Mouse (Mus musculus): Measurements from ENCODE around the gene Fam167b. TPM values are rescaled to one million over a fixed set of nuclear protein-coding genes. Genes with fewer than 3 reads are reported as not detected.
"Not testable (repeated sequence)": the region's sequence is repeated elsewhere in the genome, so short reads cannot be mapped to it uniquely, and the experiment has no call there.

Fam167b gene
- polyA plus RNA-seq, 1 experiment from 2014 or later = not detected

- Histone ChIP-seq H3K79me2 (ENCODE audit: inconsistent target) (no peaks in the 10 kb centered on the region), H3K36me3 (ENCODE audit: inconsistent target) (no peaks in the 10 kb centered on the region), H3K4me3 (ENCODE audit: inconsistent target) (no peak overlapping the region), H3K27ac (no peak overlapping the region)
- WGBS (ENCODE audit: missing documents) = 66% methylated on average over 12 of the region's 12 CpGs
Measured at GRCm38 (mm10) chr4:129558321-129558955, 19.9 kb downstream of the Fam167b start.

GRCm38 (mm10) chr4:129557256-129557808 is 21.0 kb downstream of the Fam167b start:
- H3K36me3 ChIP-seq (ENCODE audit: inconsistent target) = no peaks in the 10 kb centered on the region
- no peak overlapping the region for H3K27ac ChIP-seq
- H3K4me3 ChIP-seq (ENCODE audit: inconsistent target) = no peak overlapping the region
- 97% methylated on average over 9 of the region's 9 CpGs for WGBS (ENCODE audit: missing documents)
- no peaks in the 10 kb centered on the region for H3K79me2 ChIP-seq (ENCODE audit: inconsistent target)

GRCm38 (mm10) chr4:129556532-129557223 is 21.7 kb downstream of the Fam167b start:
- 9% methylated on average over 33 of the region's 33 CpGs for WGBS (ENCODE audit: missing documents)
- Histone ChIP-seq H3K4me3 (ENCODE audit: inconsistent target) (peak overlapping the region; percentile 40), H3K79me2 (ENCODE audit: inconsistent target) (no peaks in the 10 kb centered on the region), H3K36me3 (ENCODE audit: inconsistent target) (no peaks in the 10 kb centered on the region), H3K27ac (peak overlapping the region; percentile 37)

- Histone ChIP-seq H3K4me3 (ENCODE audit: inconsistent target) (peak overlapping the region; percentile 40), H3K79me2 (ENCODE audit: inconsistent target) (no peaks in the 10 kb centered on the region), H3K27ac (no peak overlapping the region), H3K36me3 (ENCODE audit: inconsistent target) (no peaks in the 10 kb centered on the region)
- WGBS (ENCODE audit: missing documents) = under 1% methylated on average over 24 of the region's 24 CpGs
Measured at GRCm38 (mm10) chr4:129555862-129556531, 22.4 kb downstream of the Fam167b start.

GRCm38 (mm10) chr4:129555421-129555861 is 22.9 kb downstream of the Fam167b start:
- WGBS (ENCODE audit: missing documents) = 4% methylated on average over 16 of the region's 16 CpGs
- H3K79me2 ChIP-seq (ENCODE audit: inconsistent target) = no peaks in the 10 kb centered on the region
- H3K36me3 ChIP-seq (ENCODE audit: inconsistent target) = no peaks in the 10 kb centered on the region
- H3K27ac ChIP-seq = no peak overlapping the region
- peak overlapping the region; percentile 40 for H3K4me3 ChIP-seq (ENCODE audit: inconsistent target)

- H3K79me2 ChIP-seq (ENCODE audit: inconsistent target); H3K4me3 ChIP-seq (ENCODE audit: inconsistent target); H3K36me3 ChIP-seq (ENCODE audit: inconsistent target); H3K27ac ChIP-seq: not testable (repeated sequence)
- 72% methylated on average over 4 of the region's 6 CpGs for WGBS (ENCODE audit: missing documents)
Measured at GRCm38 (mm10) chr4:129554512-129554911, 23.8 kb downstream of the Fam167b start.

GRCm38 (mm10) chr4:129550295-129550694 is 28.1 kb downstream of the Fam167b start:
- 92% methylated on average over 1 of the region's 1 CpGs for WGBS (ENCODE audit: missing documents)
- Histone ChIP-seq H3K27ac (no peak overlapping the region), H3K79me2 (ENCODE audit: inconsistent target) (no peaks in the 10 kb centered on the region), H3K4me3 (ENCODE audit: inconsistent target) (no peak overlapping the region), H3K36me3 (ENCODE audit: inconsistent target) (no peaks in the 10 kb centered on the region)

GRCm38 (mm10) chr4:129549306-129549705 is 29.0 kb downstream of the Fam167b start:
- no peak overlapping the region for H3K27ac ChIP-seq
- H3K79me2 ChIP-seq (ENCODE audit: inconsistent target) = no peaks in the 10 kb centered on the region
- no peaks in the 10 kb centered on the region for H3K36me3 ChIP-seq (ENCODE audit: inconsistent target)
- WGBS (ENCODE audit: missing documents) = 78% methylated on average over 2 of the region's 2 CpGs
- H3K4me3 ChIP-seq (ENCODE audit: inconsistent target) = no peak overlapping the region

GRCm38 (mm10) chr4:129547631-129548030 is 30.7 kb downstream of the Fam167b start:
- WGBS (ENCODE audit: missing documents) = 87% methylated on average over 4 of the region's 4 CpGs
- H3K36me3 ChIP-seq (ENCODE audit: inconsistent target); H3K4me3 ChIP-seq (ENCODE audit: inconsistent target); H3K79me2 ChIP-seq (ENCODE audit: inconsistent target); H3K27ac ChIP-seq: not testable (repeated sequence)

- WGBS (ENCODE audit: missing documents) = 98% methylated on average over 4 of the region's 4 CpGs
- peaks cover 33% of the 10 kb centered on the region for H3K79me2 ChIP-seq (ENCODE audit: inconsistent target)
- no peak overlapping the region for H3K27ac ChIP-seq
- no peaks in the 10 kb centered on the region for H3K36me3 ChIP-seq (ENCODE audit: inconsistent target)
- no peak overlapping the region for H3K4me3 ChIP-seq (ENCODE audit: inconsistent target)
Measured at GRCm38 (mm10) chr4:129544106-129544505, 34.2 kb downstream of the Fam167b start.

GRCm38 (mm10) chr4:129542592-129543141 is 35.7 kb downstream of the Fam167b start, which contains the start of gene Hdac1:
Gene Hdac1 (minus strand): TSS chr4:129542713.
- Histone ChIP-seq H3K27ac (peak within 1 kb of the TSS; percentile 69), H3K4me3 (ENCODE audit: inconsistent target) (peak within 1 kb of the TSS; percentile 96), H3K79me2 (ENCODE audit: inconsistent target) (peaks cover 48% of the 10 kb centered on the region), H3K36me3 (ENCODE audit: inconsistent target) (no peaks in the 10 kb centered on the region)
- under 1% methylated on average over 45 of the region's 46 CpGs for WGBS (ENCODE audit: missing documents)

- H3K36me3 ChIP-seq (ENCODE audit: inconsistent target) = no peaks in the 10 kb centered on the region
- H3K4me3 ChIP-seq (ENCODE audit: inconsistent target) = peak overlapping the region; percentile 96
- peaks cover 54% of the 10 kb centered on the region for H3K79me2 ChIP-seq (ENCODE audit: inconsistent target)
- under 1% methylated on average over 28 of the region's 30 CpGs for WGBS (ENCODE audit: missing documents)
- peak overlapping the region; percentile 63 for H3K27ac ChIP-seq
Measured at GRCm38 (mm10) chr4:129541868-129542591, 36.3 kb downstream of the Fam167b start.

- 98% methylated on average over 5 of the region's 6 CpGs for WGBS (ENCODE audit: missing documents)
- Histone ChIP-seq H3K4me3 (ENCODE audit: inconsistent target) (no peak overlapping the region), H3K36me3 (ENCODE audit: inconsistent target) (no peaks in the 10 kb centered on the region)
Measured at GRCm38 (mm10) chr4:129540012-129540411, 38.3 kb downstream of the Fam167b start.

GRCm38 (mm10) chr4:129528901-129529300 is 49.4 kb downstream of the Fam167b start:
- WGBS (ENCODE audit: missing documents) = 92% methylated on average over 3 of the region's 6 CpGs
- peaks cover 45% of the 10 kb centered on the region for H3K36me3 ChIP-seq (ENCODE audit: inconsistent target)
- H3K27ac ChIP-seq; H3K4me3 ChIP-seq (ENCODE audit: inconsistent target); H3K79me2 ChIP-seq (ENCODE audit: inconsistent target): not testable (repeated sequence)

More at GRCm38 (mm10) chr4:129540012-129540411, 38.3 kb downstream of the Fam167b start:
- H3K79me2 ChIP-seq (ENCODE audit: inconsistent target) = peaks cover 73% of the 10 kb centered on the region
- no peak overlapping the region for H3K27ac ChIP-seq

Data from macrophage (primary cell).